Mouse (Mus musculus): ENCODE data around the gene Rnase1. TPM values are rescaled to one million over a fixed set of nuclear protein-coding genes. Genes with fewer than 3 reads are reported as not detected.
A peak's percentile ranks its signal among the peaks of the same experiment; 100 is the strongest.
"Not testable (repeated sequence)": the region's sequence is repeated elsewhere in the genome, so short reads cannot be mapped to it uniquely, and the experiment has no call there.

The Rnase1 gene
- total RNA-seq (2017): not detected in 2 replicates

- no peak for ATAC-seq (ENCODE audit: extremely low read depth, insufficient number of reproducible peaks, low FRiP score, poor library complexity, severe bottlenecking)
Observed at GRCm38 (mm10) chr14:51146685-51147084, at the start of gene Rnase1. Gene Rnase1, minus strand, starts transcription at chr14:51146785.

- ATAC-seq (ENCODE audit: extremely low read depth, insufficient number of reproducible peaks, low FRiP score, poor library complexity, severe bottlenecking): no peak
Observed at GRCm38 (mm10) chr14:51195681-51196080, 49.1 kb upstream of the Rnase1 start.

- not testable (repeated sequence) for ATAC-seq (ENCODE audit: extremely low read depth, insufficient number of reproducible peaks, low FRiP score, poor library complexity, severe bottlenecking)
Observed at GRCm38 (mm10) chr14:51181051-51181450, 34.5 kb upstream of the Rnase1 start.

- ATAC-seq (ENCODE audit: extremely low read depth, insufficient number of reproducible peaks, low FRiP score, poor library complexity, severe bottlenecking): no peak
Observed at GRCm38 (mm10) chr14:51173843-51174242, 27.3 kb upstream of the Rnase1 start.

GRCm38 (mm10) chr14:51172947-51173346 is 26.4 kb upstream of the Rnase1 start:
- not testable (repeated sequence) for ATAC-seq (ENCODE audit: extremely low read depth, insufficient number of reproducible peaks, low FRiP score, poor library complexity, severe bottlenecking)

- ATAC-seq (ENCODE audit: extremely low read depth, insufficient number of reproducible peaks, low FRiP score, poor library complexity, severe bottlenecking): peak; percentile 34; the same call in 1 of the 2 replicates
Observed at GRCm38 (mm10) chr14:51172095-51172865, 25.7 kb upstream of the Rnase1 start.

GRCm38 (mm10) chr14:51166068-51166467 is 19.5 kb upstream of the Rnase1 start:
- no peak for ATAC-seq (ENCODE audit: extremely low read depth, insufficient number of reproducible peaks, low FRiP score, poor library complexity, severe bottlenecking)

- no peak for ATAC-seq (ENCODE audit: extremely low read depth, insufficient number of reproducible peaks, low FRiP score, poor library complexity, severe bottlenecking)
Observed at GRCm38 (mm10) chr14:51165435-51165834, 18.9 kb upstream of the Rnase1 start.

GRCm38 (mm10) chr14:51163323-51163722 is 16.7 kb upstream of the Rnase1 start:
- not testable (repeated sequence) for ATAC-seq (ENCODE audit: extremely low read depth, insufficient number of reproducible peaks, low FRiP score, poor library complexity, severe bottlenecking)

GRCm38 (mm10) chr14:51161976-51162375 is 15.4 kb upstream of the Rnase1 start, which contains the start of gene Rnase2b:
Gene Rnase2b, plus strand, starts transcription at chr14:51162260.
- not testable (repeated sequence) for ATAC-seq (ENCODE audit: extremely low read depth, insufficient number of reproducible peaks, low FRiP score, poor library complexity, severe bottlenecking)

- no peak for ATAC-seq (ENCODE audit: extremely low read depth, insufficient number of reproducible peaks, low FRiP score, poor library complexity, severe bottlenecking)
Observed at GRCm38 (mm10) chr14:51157072-51157471, 10.5 kb upstream of the Rnase1 start.

GRCm38 (mm10) chr14:51156736-51157068 is 10.1 kb upstream of the Rnase1 start:
- ATAC-seq (ENCODE audit: extremely low read depth, insufficient number of reproducible peaks, low FRiP score, poor library complexity, severe bottlenecking): 0 out of 2 replicates have a peak, but pooled peaks have one; percentile 26

GRCm38 (mm10) chr14:51156056-51156735 is 9.6 kb upstream of the Rnase1 start:
- no peak for ATAC-seq (ENCODE audit: extremely low read depth, insufficient number of reproducible peaks, low FRiP score, poor library complexity, severe bottlenecking)

GRCm38 (mm10) chr14:51152249-51152870 is 5.8 kb upstream of the Rnase1 start:
- ATAC-seq (ENCODE audit: extremely low read depth, insufficient number of reproducible peaks, low FRiP score, poor library complexity, severe bottlenecking): no peak

- ATAC-seq (ENCODE audit: extremely low read depth, insufficient number of reproducible peaks, low FRiP score, poor library complexity, severe bottlenecking): no peak
Observed at GRCm38 (mm10) chr14:51150206-51150831, 3.7 kb upstream of the Rnase1 start.

- no peak for ATAC-seq (ENCODE audit: extremely low read depth, insufficient number of reproducible peaks, low FRiP score, poor library complexity, severe bottlenecking)
Observed at GRCm38 (mm10) chr14:51149164-51149563, 2.6 kb upstream of the Rnase1 start.

GRCm38 (mm10) chr14:51148006-51148405 is 1.4 kb upstream of the Rnase1 start:
- no peak for ATAC-seq (ENCODE audit: extremely low read depth, insufficient number of reproducible peaks, low FRiP score, poor library complexity, severe bottlenecking)

GRCm38 (mm10) chr14:51145521-51145920 is 1.1 kb downstream of the Rnase1 start:
- ATAC-seq (ENCODE audit: extremely low read depth, insufficient number of reproducible peaks, low FRiP score, poor library complexity, severe bottlenecking): no peak

- ATAC-seq (ENCODE audit: extremely low read depth, insufficient number of reproducible peaks, low FRiP score, poor library complexity, severe bottlenecking): no peak
Observed at GRCm38 (mm10) chr14:51144451-51144850, 2.1 kb downstream of the Rnase1 start.

Measured in neutrophil, adult 5-6 weeks (primary cell).